9 mouse cellular contexts compared by ENCODE assay signal in the genomic region with DNA sequence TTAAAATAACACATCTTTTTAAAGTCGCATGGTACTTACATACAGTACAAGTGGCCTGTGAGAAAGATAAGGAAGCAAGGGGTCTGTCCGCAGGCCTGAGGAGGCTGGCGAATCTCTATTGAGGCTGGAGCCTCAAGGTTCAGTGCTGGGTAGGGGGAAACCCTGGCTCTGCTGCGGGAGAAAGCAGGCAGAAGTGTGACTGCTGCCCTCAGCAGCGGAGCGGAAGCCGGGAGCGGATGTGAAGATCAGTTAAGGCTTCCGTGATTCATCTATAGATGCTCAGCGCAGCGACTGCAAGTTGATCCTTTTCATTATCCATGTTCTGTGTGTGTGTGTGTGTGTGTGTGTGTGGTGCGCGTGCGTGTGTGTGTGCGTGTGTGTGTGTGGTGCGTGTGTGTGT. TPM values are rescaled to one million over a fixed set of nuclear protein-coding genes. Genes with fewer than 3 reads are reported as not detected.
DNase-seq lines count a peak whose midpoint lies in the region; ATAC-seq lines count a peak whose summit lies in the region.
"Had no signal": no experiment of that assay in that cellular context is flagged by ENCODE, and none has a peak within 500 bp of the region (broad histone marks: within the 10 kb centered on the region; RNA-seq: fewer than 3 reads in every experiment).

No protein-coding gene starts in this region.

- no peaks in the 10 kb centered on the region for H3K4me1 ChIP-seq in heart, embryonic 11.5 days (ENCODE audit: control insufficient read depth, insufficient read depth, low read length)
- no peaks in the 10 kb centered on the region for H3K4me1 ChIP-seq in liver, embryonic 11.5 days (replicated peaks; ENCODE audit: control insufficient read depth, insufficient read depth, low read length)

- 54% methylated on average over 16 of the region's 16 CpGs for WGBS in heart, embryonic 11.5 days (ENCODE audit: insufficient replicate concordance)
- WGBS in liver, embryonic 11.5 days, result 40% methylated on average over 16 of the region's 16 CpGs

- H3K4me3 ChIP-seq in heart, embryonic 11.5 days (ENCODE audit: low read depth, low read length), result peak overlapping the region; percentile 23
- no peak overlapping the region; the same call in 1 of the 2 replicates for H3K4me3 ChIP-seq in liver, embryonic 11.5 days (ENCODE audit: low read depth, low read length)

- no peaks in the 10 kb centered on the region for H3K36me3 ChIP-seq in heart, embryonic 11.5 days (ENCODE audit: control insufficient read depth, insufficient read depth, low read length)
- H3K36me3 ChIP-seq in liver, embryonic 11.5 days (ENCODE audit: control insufficient read depth, insufficient read depth, low read length), result no peaks in the 10 kb centered on the region
- H3K36me3 ChIP-seq: G1E had no signal

- H3K4me2 ChIP-seq in heart, embryonic 11.5 days, result peak overlapping the region; percentile 43
- H3K4me2 ChIP-seq in liver, embryonic 11.5 days, result peak overlapping the region; percentile 31; the same call in 1 of the 2 replicates

- no peak for DNase-seq in heart, adult 11 months
- peak; percentile 44 to 46 for DNase-seq in spleen, postnatal 36 days (ENCODE audit: low spot score in 2 of 2)
- no peak for DNase-seq in spleen, adult 12 weeks (ENCODE audit: low spot score)
- no peak for DNase-seq in liver, embryonic 11.5 days (ENCODE audit: low spot score)
- DNase-seq in urinary bladder, postnatal 14 days (ENCODE audit: low spot score), result no peak
- DNase-seq in kidney, adult 9 months, result no peak

- no peak overlapping the region for H3K27ac ChIP-seq in heart, embryonic 11.5 days (ENCODE audit: low read depth, low read length)
- H3K27ac ChIP-seq in liver, embryonic 11.5 days (ENCODE audit: low read depth, low read length), result no peak overlapping the region

- ATAC-seq in heart, embryonic 11.5 days (replicated peaks; ENCODE audit: insufficient number of reproducible peaks, low FRiP score, low TSS enrichment), result 0 out of 2 replicates have a peak, but pooled peaks have one; percentile 26
- peak; percentile 12; the same call in 1 of the 2 replicates for ATAC-seq in liver, embryonic 11.5 days (replicated peaks; ENCODE audit: low FRiP score)
- no peak for ATAC-seq in erythroblast, adult 5-6 weeks (replicated peaks; ENCODE audit: low FRiP score, poor library complexity, severe bottlenecking)

- no peaks in the 10 kb centered on the region for H3K27me3 ChIP-seq in heart, embryonic 11.5 days (ENCODE audit: control insufficient read depth, insufficient read depth, low read length)
- no peaks in the 10 kb centered on the region for H3K27me3 ChIP-seq in liver, embryonic 11.5 days (replicated peaks; ENCODE audit: control insufficient read depth, insufficient read depth, low read length)

- peak overlapping the region; percentile 3; the same call in 1 of the 2 replicates for H3K9ac ChIP-seq in heart, embryonic 11.5 days (ENCODE audit: low read depth, low read length)
- no peak overlapping the region for H3K9ac ChIP-seq in liver, embryonic 11.5 days (ENCODE audit: low read depth, low read length)

- no peaks in the 10 kb centered on the region for H3K9me3 ChIP-seq in heart, embryonic 11.5 days (replicated peaks; ENCODE audit: control insufficient read depth, low read length)
- H3K9me3 ChIP-seq in liver, embryonic 11.5 days (ENCODE audit: control insufficient read depth, low read length), result no peaks in the 10 kb centered on the region
- H3K9me3 ChIP-seq: G1E had no signal

RNA-seq across cellular contexts. Expression of a gene that starts 8.1 kb away (rescaled TPM):
- 5.9 and 8.7 TPM in 2 replicates for polyA plus RNA-seq in heart, embryonic 11.5 days (2014; fragmentation: Nextera tagmentation; extraction: Ambion mirVana)
- polyA plus RNA-seq in liver, embryonic 11.5 days (2014; fragmentation: Nextera tagmentation; extraction: Ambion mirVana), result 3.5 and 4.8 TPM in 2 replicates
- not detected in 2 replicates for total RNA-seq in erythroblast, adult 5-6 weeks (2015; ENCODE audit: low replicate concordance)
- 1.5 and 1.8 TPM in 2 replicates for total RNA-seq in erythroblast, adult 5-6 weeks (2017; ENCODE audit: low replicate concordance)

RNA-seq across cellular contexts. Expression of a gene that starts 47.1 kb away (rescaled TPM):
- polyA plus RNA-seq in heart, embryonic 11.5 days (2014; fragmentation: Nextera tagmentation; extraction: Ambion mirVana), result 68.9 and 70.6 TPM in 2 replicates
- polyA plus RNA-seq in liver, embryonic 11.5 days (2014; fragmentation: Nextera tagmentation; extraction: Ambion mirVana), result 70.9 and 71.1 TPM in 2 replicates
- total RNA-seq in erythroblast, adult 5-6 weeks (2015; ENCODE audit: low replicate concordance), result 121 and 138 TPM in 2 replicates
- 157 and 179 TPM in 2 replicates for total RNA-seq in erythroblast, adult 5-6 weeks (2017; ENCODE audit: low replicate concordance)

Comparison
In these comparisons a context has a peak if more than half of its experiments do, and no peak if none do; other contexts are left out.
1. DNase-seq: peak in spleen, postnatal 36 days (2 of 2); none in heart, adult 11 months (single experiment), spleen, adult 12 weeks (single experiment), liver, embryonic 11.5 days (single experiment), urinary bladder, postnatal 14 days (single experiment) and kidney, adult 9 months (single experiment).